Mouse (Mus musculus) megakaryocyte, embryonic 14.5 days (primary cell): ENCODE data around the gene Hoxa7.

Source experiments
- FLI1 ChIP-seq: IDR thresholded peaks from 2 replicates; pipeline ENCODE4 v1.6.1; 2012; ENCODE audit warnings: low read length, inconsistent platforms, mixed read lengths
- GATA1 ChIP-seq: IDR thresholded peaks from 3 replicates; pipeline ENCODE4 v1.6.1; 2012; ENCODE audit warnings: mixed read lengths, low read length, inconsistent platforms, borderline replicate concordance

DNA sequence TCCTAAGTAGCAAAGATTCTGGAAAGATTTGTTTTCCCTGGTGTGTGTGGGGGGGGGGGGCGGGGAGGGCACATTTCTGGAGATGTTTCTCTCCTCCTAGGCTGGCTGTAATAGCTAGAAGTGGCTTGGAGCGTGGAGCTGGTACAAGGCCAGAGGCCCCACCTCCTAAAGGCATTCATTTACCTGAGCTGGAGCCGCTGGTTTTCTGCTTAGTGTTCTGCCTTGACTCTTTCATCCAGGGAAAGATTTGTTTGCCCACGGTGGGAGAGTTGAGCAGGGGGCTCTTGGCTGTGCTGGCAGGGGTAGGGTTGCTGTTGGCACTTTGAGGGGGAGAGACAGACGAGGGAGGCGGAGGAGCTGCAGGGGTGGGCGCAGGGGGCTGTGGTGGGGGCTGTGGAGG, 49.7 kb downstream of the Hoxa7 start:
- TF ChIP-seq GATA1 (no peak), FLI1 (no peak)
